Mouse (Mus musculus) lung, adult 10 weeks (tissue): ENCODE results near the gene Arg2. TPM values are rescaled to one million over a fixed set of nuclear protein-coding genes. Genes with fewer than 3 reads are reported as not detected.

Experiments
- polyA plus RNA-seq: library from polyadenylated mRNA; stranded (reverse); fragments of 350-450 nt; fragmentation: Illumina TruSeq; extraction: RNeasy Lipid Tissue Mini Kit (QIAGEN cat#74804); gene quantifications from one replicate; pipeline ENCODE4 v1.2.3, GENCODE M21; 2014; ENCODE audit warnings: low read depth, low replicate concordance; ENCODE audit not compliant: insufficient read depth

Arg2 gene
- 9.8 TPM for polyA plus RNA-seq

GRCm38 (mm10) chr12:79130299-79131177 is at the start of gene Arg2:
TSS of gene Arg2 (plus strand) at chr12:79130777.

GRCm38 (mm10) chr12:79089182-79089812 is 41.3 kb upstream of the Arg2 start, which contains the start of gene Pigh:
TSS of gene Pigh (minus strand) at chr12:79089651.

GRCm38 (mm10) chr12:79172019-79172941 is 41.7 kb downstream of the Arg2 start, which contains the start of gene Vti1b:
TSS of gene Vti1b (minus strand) at chr12:79172667.

GRCm38 (mm10) chr12:79192193-79192592 is 61.6 kb downstream of the Arg2 start, which contains the start of gene Rdh11:
TSS of gene Rdh11 (minus strand) at chr12:79192293.

Other genes starting within 250 kb of the Arg2 start
- gene Plek2, start 223.8 kb upstream of the Arg2 start, polyA plus RNA-seq: 0.77 TPM
- 7.6 TPM for gene Tmem229b, start 123.2 kb upstream of the Arg2 start, polyA plus RNA-seq
- gene Plekhh1, start 101.6 kb upstream of the Arg2 start, polyA plus RNA-seq: 3.8 TPM
- gene Pigh, start 41.1 kb upstream of the Arg2 start, polyA plus RNA-seq: 8.8 TPM
- 117 TPM for gene Vti1b, start 41.9 kb downstream of the Arg2 start, polyA plus RNA-seq
- gene Rdh11, start 61.5 kb downstream of the Arg2 start, polyA plus RNA-seq: 12.8 TPM
- 2.0 TPM for gene Rdh12, start 78.1 kb downstream of the Arg2 start, polyA plus RNA-seq
- 7.2 TPM for gene Zfyve26, start 165.5 kb downstream of the Arg2 start, polyA plus RNA-seq
- 1.2 TPM for gene Rad51b, start 166.5 kb downstream of the Arg2 start, polyA plus RNA-seq